Mouse (Mus musculus) spleen, adult 12 weeks (tissue): ENCODE data around the gene Tmem131.

Experiments used
- DNase-seq: peaks from one replicate; pipeline ENCODE4 v3.0.0; 2022; ENCODE audit warnings: low spot score

Gene Tmem131

GRCm38 (mm10) chr1:36883805-36884204 lies 59.7 kb downstream of the Tmem131 start:
- no peak for DNase-seq

GRCm38 (mm10) chr1:36879154-36879553 lies 64.3 kb downstream of the Tmem131 start:
- no peak for DNase-seq

- no peak for DNase-seq
Measured at GRCm38 (mm10) chr1:36877126-36877525, 66.3 kb downstream of the Tmem131 start.

- no peak for DNase-seq
Measured at GRCm38 (mm10) chr1:36874874-36875561, 68.4 kb downstream of the Tmem131 start.

GRCm38 (mm10) chr1:36871238-36871637 lies 72.2 kb downstream of the Tmem131 start:
- DNase-seq = no peak

GRCm38 (mm10) chr1:36870518-36870917 lies 72.9 kb downstream of the Tmem131 start:
- DNase-seq = no peak

GRCm38 (mm10) chr1:36864757-36865156 lies 78.7 kb downstream of the Tmem131 start:
- DNase-seq = no peak

- no peak for DNase-seq
Measured at GRCm38 (mm10) chr1:36861775-36862174, 81.7 kb downstream of the Tmem131 start.

GRCm38 (mm10) chr1:36860876-36861275 lies 82.6 kb downstream of the Tmem131 start:
- no peak for DNase-seq

GRCm38 (mm10) chr1:36860431-36860849 lies 83.0 kb downstream of the Tmem131 start:
- DNase-seq = no peak

- no peak for DNase-seq
Measured at GRCm38 (mm10) chr1:36857081-36857480, 86.4 kb downstream of the Tmem131 start.

- DNase-seq = no peak
Measured at GRCm38 (mm10) chr1:36854198-36854765, 89.2 kb downstream of the Tmem131 start.

GRCm38 (mm10) chr1:36852085-36852484 lies 91.4 kb downstream of the Tmem131 start:
- no peak for DNase-seq

GRCm38 (mm10) chr1:36851392-36851791 lies 92.1 kb downstream of the Tmem131 start:
- no peak for DNase-seq

- DNase-seq = no peak
Measured at GRCm38 (mm10) chr1:36848036-36848435, 95.4 kb downstream of the Tmem131 start.

- no peak for DNase-seq
Measured at GRCm38 (mm10) chr1:36847276-36847675, 96.2 kb downstream of the Tmem131 start.

GRCm38 (mm10) chr1:36845031-36845430 lies 98.4 kb downstream of the Tmem131 start:
- no peak for DNase-seq

- DNase-seq = no peak
Measured at GRCm38 (mm10) chr1:36841806-36842205, 101.7 kb downstream of the Tmem131 start.

- DNase-seq = no peak
Measured at GRCm38 (mm10) chr1:36840959-36841358, 102.5 kb downstream of the Tmem131 start.

- no peak for DNase-seq
Measured at GRCm38 (mm10) chr1:36839858-36840257, 103.6 kb downstream of the Tmem131 start.

GRCm38 (mm10) chr1:36836274-36836954 lies 107.1 kb downstream of the Tmem131 start:
- no peak for DNase-seq

- no peak for DNase-seq
Measured at GRCm38 (mm10) chr1:36835593-36835992, 107.9 kb downstream of the Tmem131 start.

- DNase-seq = no peak
Measured at GRCm38 (mm10) chr1:36834090-36834489, 109.4 kb downstream of the Tmem131 start.
